Comparison of ENCODE assay signal across 9 mouse cellular contexts in genomic region chr6:72244144-72244549, GRCm38 (mm10). TPM values are rescaled to one million over a fixed set of nuclear protein-coding genes. Genes with fewer than 3 reads are reported as not detected.
A peak's percentile ranks its signal among the peaks of the same experiment; 100 is the strongest.
DNase-seq lines count a peak whose midpoint lies in the region; ATAC-seq and TF ChIP-seq lines count a peak whose summit lies in the region.
"Had no signal": no experiment of that assay in that cellular context is flagged by ENCODE, and none has a peak within 500 bp of the region (broad histone marks: within the 10 kb centered on the region; RNA-seq: fewer than 3 reads in every experiment).

No protein-coding gene starts in this region.

- no peak for TF ChIP-seq CTCF in C2C12 (IDR thresholded peaks at IDR 0.05; ENCODE audit: control insufficient read depth, insufficient read depth, insufficient read length)

- peak; percentile 47 for DNase-seq in cerebellum, adult 11-12 months
- DNase-seq in frontal cortex, postnatal 25 days (ENCODE audit: low spot score in 2 of 2): peak; percentile 25 to 43
- DNase-seq in layer of hippocampus, adult 9-11 months: peak; percentile 74
- peak; percentile 79 for DNase-seq in right cerebral cortex, postnatal 4 days
- no peak for DNase-seq in embryo, embryonic 11 days

- H3K4me3 ChIP-seq in C2C12 (ENCODE audit: insufficient read depth, poor library complexity, severe bottlenecking): no peak overlapping the region
- no peak overlapping the region for H3K4me3 ChIP-seq in hindbrain, embryonic 12.5 days
- no peak overlapping the region for H3K4me3 ChIP-seq in lung, embryonic 15.5 days

- peaks cover 21% of the 10 kb centered on the region; the same call in 1 of the 2 replicates for H3K4me1 ChIP-seq in hindbrain, embryonic 12.5 days
- H3K4me1 ChIP-seq in lung, embryonic 15.5 days: peaks cover 89% of the 10 kb centered on the region

- no peak overlapping the region for H3ac ChIP-seq in C2C12 (ENCODE audit: control insufficient read depth, insufficient read length, low read depth)

- H3K9me3 ChIP-seq in hindbrain, embryonic 12.5 days (replicated peaks): no peaks in the 10 kb centered on the region
- no peaks in the 10 kb centered on the region for H3K9me3 ChIP-seq in lung, embryonic 15.5 days

- peak overlapping the region; percentile 80 for H3K27ac ChIP-seq in hindbrain, embryonic 12.5 days
- peak overlapping the region; percentile 98 for H3K27ac ChIP-seq in lung, embryonic 15.5 days
- H3K27ac ChIP-seq: liver, embryonic 14.5 days had no signal

- H3K79me2 ChIP-seq in C2C12 (ENCODE audit: control insufficient read depth, insufficient read depth): no peaks in the 10 kb centered on the region

- H3K27me3 ChIP-seq in C2C12 (ENCODE audit: control insufficient read depth, insufficient read depth, insufficient read length): no peaks in the 10 kb centered on the region
- H3K27me3 ChIP-seq in hindbrain, embryonic 12.5 days: peaks cover 17% of the 10 kb centered on the region
- H3K27me3 ChIP-seq in lung, embryonic 15.5 days: peaks cover 5% of the 10 kb centered on the region; the same call in 1 of the 2 replicates

- H3K79me3 ChIP-seq in C2C12 (ENCODE audit: low read depth): no peaks in the 10 kb centered on the region

- no peaks in the 10 kb centered on the region for H3K36me3 ChIP-seq in C2C12 (ENCODE audit: control insufficient read depth, insufficient read depth)
- H3K36me3 ChIP-seq in hindbrain, embryonic 12.5 days: no peaks in the 10 kb centered on the region
- H3K36me3 ChIP-seq in lung, embryonic 15.5 days: no peaks in the 10 kb centered on the region

- WGBS in hindbrain, embryonic 12.5 days: 27% methylated on average over 9 of the region's 9 CpGs
- 2% methylated on average over 9 of the region's 9 CpGs for WGBS in lung, embryonic 15.5 days

- no peak overlapping the region for H3K9ac ChIP-seq in hindbrain, embryonic 12.5 days
- H3K9ac ChIP-seq in lung, embryonic 15.5 days: no peak overlapping the region
- H3K9ac ChIP-seq: liver, embryonic 14.5 days had no signal

- ATAC-seq in hindbrain, embryonic 12.5 days (ENCODE audit: low FRiP score): peak; percentile 51
- ATAC-seq in lung, embryonic 15.5 days (ENCODE audit: borderline replicate concordance, extremely low read depth, low FRiP score, low TSS enrichment): peak; percentile 74

- no peak overlapping the region for H3K4me2 ChIP-seq in hindbrain, embryonic 12.5 days (replicated peaks)
- H3K4me2 ChIP-seq in lung, embryonic 15.5 days: peak overlapping the region; percentile 32

TF ChIP-seq in C2C12, 6 proteins besides CTCF, POLR2A, EP300 and RAD21:
- peak; percentile 13 for TF ChIP-seq MYOD1 (IDR thresholded peaks at IDR 0.05; ENCODE audit: control insufficient read depth, insufficient read length, low read depth)
- no peak for TF ChIP-seq MYOG (IDR thresholded peaks at IDR 0.05; ENCODE audit: control insufficient read depth, extremely low read depth, insufficient read length)
- TF ChIP-seq USF1 (IDR thresholded peaks at IDR 0.05; ENCODE audit: low read depth): no peak
TF ChIP-seq in C2C12: peak in this region for 1.

RNA-seq across cellular contexts. Expression of gene Atoh8, which starts 8.8 kb away (rescaled TPM):
- 34.4 TPM for polyA plus RNA-seq in C2C12 (2012; fragmentation: generic; extraction: Trizol)
- polyA plus RNA-seq in hindbrain, embryonic 12.5 days (2016; fragmentation: Nextera tagmentation; extraction: Ambion mirVana): 12.4 and 13.7 TPM in 2 replicates
- 25.4 and 27.8 TPM in 2 replicates for polyA plus RNA-seq in lung, embryonic 15.5 days (2015; fragmentation: Nextera tagmentation; extraction: Ambion mirVana)
